Mouse (Mus musculus) CD4-positive, CD25-positive, alpha-beta regulatory T cell (primary cell): Measurements from ENCODE around the gene Olfr559. TPM values are rescaled to one million over a fixed set of nuclear protein-coding genes. Genes with fewer than 3 reads are reported as not detected.

Source experiments
- polyA plus RNA-seq: library from polyadenylated mRNA; unstranded; fragments of 100-300 nt; shearing (Covaris generic); gene quantifications from one replicate; pipeline ENCODE4 v1.2.1, GENCODE M21; 2017

Olfr559 gene
- not detected for polyA plus RNA-seq

GRCm38 (mm10) chr7:102727391-102727790 is at the start of gene Olfr559:
Gene Olfr559 (minus strand): TSS chr7:102727491.

DNA sequence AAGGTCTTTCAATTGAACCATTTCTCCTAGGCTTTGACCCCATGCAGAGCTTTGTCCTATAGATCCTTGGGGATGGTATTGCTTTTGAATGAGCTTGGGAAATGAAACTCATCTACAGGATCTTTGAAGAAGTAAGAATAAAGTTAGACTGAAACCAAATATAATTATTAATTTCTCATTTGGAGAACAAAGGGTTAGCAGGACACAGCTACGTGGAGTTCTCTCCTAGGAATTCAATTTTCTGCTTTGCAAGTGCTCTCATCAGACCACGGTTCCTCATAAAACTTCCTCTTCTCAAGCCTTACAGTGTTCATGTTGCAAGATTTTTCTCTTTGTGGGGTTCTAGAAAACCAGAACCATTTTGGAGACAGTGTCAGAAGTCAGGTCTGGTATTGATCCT is 43.6 kb upstream of the Olfr559 start, which contains the start of gene Olfr561:
TSS of gene Olfr561 (plus strand) at position 301 of the 400 bp plus-strand sequence.

GRCm38 (mm10) chr7:102759266-102759665 is 32.0 kb upstream of the Olfr559 start, which contains the start of the genes Olfr560 and Olfr78:
Gene Olfr560 (minus strand): TSS chr7:102759366.
Gene Olfr78 (minus strand): TSS chr7:102759471.

GRCm38 (mm10) chr7:102718970-102719369 is 8.3 kb downstream of the Olfr559 start, which contains the start of gene Olfr33:
Gene Olfr33 (minus strand): TSS chr7:102719070.

GRCm38 (mm10) chr7:102701915-102702314 is 25.4 kb downstream of the Olfr559 start, which contains the start of gene Olfr558:
Gene Olfr558 (plus strand): TSS chr7:102702215.

DNA sequence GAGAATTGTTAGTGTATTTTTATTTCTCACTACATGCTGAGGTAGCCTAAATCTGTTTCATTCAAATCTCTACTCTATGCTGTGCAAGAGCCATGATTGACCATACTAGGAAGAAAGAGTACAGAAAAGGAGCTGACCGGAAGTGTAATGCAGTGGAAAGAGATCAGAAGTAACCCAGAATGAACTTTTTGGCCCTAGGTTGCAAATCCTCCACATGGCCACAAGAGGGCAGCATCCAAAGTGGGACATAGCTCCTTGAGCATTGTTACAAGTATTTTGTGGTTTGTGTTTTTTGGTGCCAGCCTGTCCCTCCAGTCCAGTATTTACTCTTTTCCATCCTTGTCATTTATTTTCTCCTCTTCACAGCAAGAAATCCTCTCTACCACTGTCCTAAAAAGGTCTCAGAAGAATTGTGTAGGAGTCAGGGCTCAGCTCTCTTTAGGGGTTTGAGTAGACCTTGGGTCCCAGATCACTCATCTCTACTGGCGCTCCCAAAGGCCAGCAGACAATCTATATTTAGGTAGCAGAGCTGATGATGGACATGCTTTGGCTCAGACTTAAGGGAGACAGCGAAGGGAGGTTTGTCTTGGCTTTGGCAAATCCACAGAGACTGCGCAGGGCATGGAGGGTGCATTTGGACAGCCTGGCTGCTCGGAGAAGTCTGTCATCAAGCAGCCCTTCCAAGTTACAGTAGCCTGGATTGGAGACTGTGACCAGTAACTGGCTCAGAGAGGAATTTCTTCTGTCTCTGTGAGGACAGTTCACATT is 31.7 kb downstream of the Olfr559 start, which contains the start of gene Olfr557:
TSS of gene Olfr557 (plus strand) at position 553 of the 768 bp plus-strand sequence.

GRCm38 (mm10) chr7:102686944-102687501 is 40.3 kb downstream of the Olfr559 start, which contains the start of gene Trim68:
Gene Trim68 (minus strand): TSS chr7:102687327.

Other genes with a start within 250 kb of the Olfr559 start
- gene Olfr543, start 245.8 kb downstream of the Olfr559 start, polyA plus RNA-seq: 0.25 TPM
- 0.07 TPM for gene Olfr544, start 239.2 kb downstream of the Olfr559 start, polyA plus RNA-seq
- not detected for gene Olfr545, start 227.9 kb downstream of the Olfr559 start, polyA plus RNA-seq
- not detected for gene Olfr547, start 192.7 kb downstream of the Olfr559 start, polyA plus RNA-seq
- gene Olfr548-ps1, start 186.6 kb downstream of the Olfr559 start, polyA plus RNA-seq: not detected
- gene Olfr549, start 177.6 kb downstream of the Olfr559 start, polyA plus RNA-seq: not detected
- gene Trim21, start 162.0 kb downstream of the Olfr559 start, polyA plus RNA-seq: 94.3 TPM
- gene Olfr550, start 156.0 kb downstream of the Olfr559 start, polyA plus RNA-seq: 0.04 TPM
- gene Olfr551, start 135.6 kb downstream of the Olfr559 start, polyA plus RNA-seq: not detected
- not detected for gene Olfr552, start 129.7 kb downstream of the Olfr559 start, polyA plus RNA-seq
- not detected for gene Olfr553, start 109.3 kb downstream of the Olfr559 start, polyA plus RNA-seq
- 0.31 TPM for gene Olfr554, start 89.1 kb downstream of the Olfr559 start, polyA plus RNA-seq
- gene Olfr555, start 68.7 kb downstream of the Olfr559 start, polyA plus RNA-seq: not detected
- not detected for gene Olfr556, start 62.6 kb downstream of the Olfr559 start, polyA plus RNA-seq
- 16.9 TPM for gene Trim68, start 40.2 kb downstream of the Olfr559 start, polyA plus RNA-seq
- not detected for gene Olfr557, start 31.6 kb downstream of the Olfr559 start, polyA plus RNA-seq
- not detected for gene Olfr558, start 25.3 kb downstream of the Olfr559 start, polyA plus RNA-seq
- gene Olfr33, start 8.4 kb downstream of the Olfr559 start, polyA plus RNA-seq: not detected
- not detected for gene Olfr560, start 31.9 kb upstream of the Olfr559 start, polyA plus RNA-seq
- not detected for gene Olfr78, start 32.0 kb upstream of the Olfr559 start, polyA plus RNA-seq
- not detected for gene Olfr561, start 43.7 kb upstream of the Olfr559 start, polyA plus RNA-seq
- gene Olfr564, start 76.0 kb upstream of the Olfr559 start, polyA plus RNA-seq: not detected
- not detected for gene Olfr566, start 131.3 kb upstream of the Olfr559 start, polyA plus RNA-seq
- gene Olfr568, start 149.6 kb upstream of the Olfr559 start, polyA plus RNA-seq: 0.25 TPM
- not detected for gene Olfr569, start 163.4 kb upstream of the Olfr559 start, polyA plus RNA-seq
- gene Olfr570, start 167.1 kb upstream of the Olfr559 start, polyA plus RNA-seq: not detected
- gene Olfr571, start 190.0 kb upstream of the Olfr559 start, polyA plus RNA-seq: not detected
- gene Olfr572, start 196.9 kb upstream of the Olfr559 start, polyA plus RNA-seq: not detected
- gene Olfr573-ps1, start 215.1 kb upstream of the Olfr559 start, polyA plus RNA-seq: not detected
- gene Olfr574, start 221.0 kb upstream of the Olfr559 start, polyA plus RNA-seq: not detected
- not detected for gene Olfr575, start 231.3 kb upstream of the Olfr559 start, polyA plus RNA-seq
- not detected for gene Olfr576, start 235.2 kb upstream of the Olfr559 start, polyA plus RNA-seq
- not detected for gene Olfr577, start 248.5 kb upstream of the Olfr559 start, polyA plus RNA-seq